Mouse (Mus musculus) granulocyte monocyte progenitor cell, adult 5-6 weeks (primary cell): ENCODE results near the gene Esx1. TPM values are rescaled to one million over a fixed set of nuclear protein-coding genes. Genes with fewer than 3 reads are reported as not detected.

Source experiments
- ATAC-seq: replicated peaks from 2 replicates; pipeline ENCODE4 v1.8.0; 2016; ENCODE audit warnings: mild to moderate bottlenecking, moderate TSS enrichment, inconsistent platforms; ENCODE audit not compliant: poor library complexity, severe bottlenecking
- total RNA-seq, 2 experiments: library from RNA; stranded (forward) in 1 of 2; stranded (reverse) in 1 of 2; fragments of 200-712, 200-1000 nt in 1 of 2; fragments of >200 nt in 1 of 2; fragmentation: Nextera tagmentation in 1 of 2; gene quantifications; 2 replicates each; pipeline ENCODE4 v1.2.3; 2014 to 2017

The Esx1 gene
- total RNA-seq (2014; fragmentation: Nextera tagmentation) (not detected in 2 replicates), total RNA-seq (2017) (not detected in 2 replicates)

DNA sequence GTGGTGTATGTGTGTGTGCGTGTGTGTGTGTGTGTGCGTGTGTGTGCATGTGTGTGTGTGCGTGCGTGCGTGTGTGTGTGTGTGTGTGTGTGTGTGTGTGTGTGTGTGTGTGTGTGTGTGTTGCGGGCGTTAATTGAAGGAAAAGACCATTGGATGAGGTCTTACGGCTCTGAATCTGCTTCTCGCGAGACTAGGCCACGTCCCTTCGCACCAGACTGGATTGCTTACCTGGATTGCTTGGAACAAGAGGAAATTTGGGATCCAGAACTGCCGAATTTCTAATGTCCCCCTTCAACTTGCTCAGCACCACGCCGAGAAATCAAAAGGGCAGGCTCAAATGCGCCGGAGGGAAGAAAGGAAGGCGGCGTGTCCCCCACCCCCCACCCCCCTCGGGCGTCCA, at the start of gene Esx1:
TSS of gene Esx1 (minus strand) at position 366 of the 400 bp plus-strand sequence.
- ATAC-seq = no peak

DNA sequence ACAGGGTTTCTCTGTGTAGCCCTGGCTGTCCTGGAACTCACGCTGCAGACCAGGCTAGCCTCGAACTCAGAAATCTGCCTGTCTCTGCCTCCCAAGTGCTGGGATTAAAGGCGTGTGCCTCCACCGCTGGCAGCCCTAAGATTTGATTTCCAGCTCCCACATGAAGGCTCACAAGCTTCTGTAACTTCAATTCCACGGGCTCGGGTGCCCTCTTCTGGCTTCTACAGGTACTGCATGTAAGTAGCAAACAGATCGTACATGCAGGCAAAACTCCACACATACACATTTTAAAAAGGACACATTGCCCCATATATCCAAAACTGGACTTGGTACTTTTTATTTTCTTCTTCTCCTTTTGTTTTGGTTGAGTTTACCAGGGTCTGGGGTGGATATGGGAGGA, 48.1 kb upstream of the Esx1 start:
- ATAC-seq = peak; percentile 42; the same call in 1 of the 2 replicates

DNA sequence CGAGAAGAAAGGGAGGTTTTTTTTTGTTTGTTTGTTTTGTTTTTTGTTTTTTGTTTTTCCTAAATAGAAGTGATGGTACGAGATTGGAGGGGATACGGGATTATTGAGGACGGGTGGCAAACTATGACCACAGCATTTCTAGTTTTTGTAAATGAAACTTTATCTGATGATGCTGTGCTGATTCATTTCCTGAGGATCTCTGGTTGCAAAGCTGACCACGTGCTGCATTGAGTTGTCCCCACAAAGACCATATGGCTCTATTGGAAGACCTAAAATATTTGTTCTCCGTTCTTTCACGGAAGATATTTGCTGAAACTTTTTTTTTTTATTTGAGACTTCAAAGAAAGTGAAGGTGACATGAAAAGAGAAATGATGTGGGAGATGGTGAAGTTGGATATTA, 45.8 kb upstream of the Esx1 start:
- ATAC-seq = no peak

DNA sequence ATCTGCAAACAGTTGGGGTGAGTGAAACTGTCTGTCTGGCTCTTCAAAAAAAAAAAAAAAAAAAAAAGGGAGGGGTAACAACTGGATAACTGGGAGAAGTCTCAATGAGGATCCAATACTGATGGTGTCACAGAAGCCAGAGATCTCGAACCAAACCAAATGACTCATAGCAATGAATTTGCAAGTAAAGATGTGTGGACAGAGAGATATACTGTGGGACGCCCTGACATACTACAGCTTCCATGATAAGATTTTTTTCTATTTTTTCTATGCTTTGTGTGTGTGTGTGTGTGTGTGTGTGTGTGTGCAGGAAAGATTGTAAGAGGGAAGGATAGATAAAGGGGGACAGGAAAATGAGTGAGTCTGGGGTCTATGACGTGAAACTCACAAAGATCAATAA, 43.7 kb upstream of the Esx1 start:
- no peak for ATAC-seq

DNA sequence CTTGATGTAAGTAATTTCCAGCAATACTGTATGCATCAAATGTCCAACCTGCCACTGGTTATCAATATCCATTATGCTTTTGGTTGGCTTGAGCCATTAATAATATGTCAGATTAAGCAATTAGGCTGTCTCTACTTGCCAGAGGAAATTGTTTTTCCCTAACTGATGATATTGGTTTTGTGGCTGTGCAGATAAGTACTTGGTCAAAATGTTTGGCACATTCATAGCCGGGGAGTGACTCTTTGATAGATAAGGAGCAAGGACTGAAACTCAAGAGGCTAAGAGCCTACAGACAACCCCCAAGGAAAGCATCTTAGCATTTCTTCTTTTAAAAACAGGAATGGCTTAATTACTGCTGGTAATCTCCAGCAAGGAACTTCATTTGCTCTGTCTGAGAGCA, 40.8 kb upstream of the Esx1 start:
- no peak for ATAC-seq

DNA sequence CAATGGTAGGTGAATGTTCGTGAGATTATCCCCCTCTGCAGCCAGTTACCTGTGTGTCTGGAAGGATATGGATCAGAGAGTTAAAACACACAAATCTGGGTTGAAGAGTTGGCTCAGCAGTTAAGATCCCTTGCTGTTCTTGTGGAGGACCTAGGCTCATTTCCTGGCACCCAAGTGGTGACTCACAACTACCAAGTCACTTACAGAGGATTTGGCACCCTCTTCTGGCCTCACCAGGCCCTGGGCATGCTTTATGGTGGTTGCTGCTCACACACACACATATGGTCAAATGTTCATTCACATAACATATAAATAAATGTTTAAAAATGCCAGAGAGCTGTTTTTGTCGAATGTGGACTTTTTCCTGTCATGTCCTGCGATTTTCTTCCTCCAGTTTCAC, 39.1 kb upstream of the Esx1 start:
- no peak for ATAC-seq

DNA sequence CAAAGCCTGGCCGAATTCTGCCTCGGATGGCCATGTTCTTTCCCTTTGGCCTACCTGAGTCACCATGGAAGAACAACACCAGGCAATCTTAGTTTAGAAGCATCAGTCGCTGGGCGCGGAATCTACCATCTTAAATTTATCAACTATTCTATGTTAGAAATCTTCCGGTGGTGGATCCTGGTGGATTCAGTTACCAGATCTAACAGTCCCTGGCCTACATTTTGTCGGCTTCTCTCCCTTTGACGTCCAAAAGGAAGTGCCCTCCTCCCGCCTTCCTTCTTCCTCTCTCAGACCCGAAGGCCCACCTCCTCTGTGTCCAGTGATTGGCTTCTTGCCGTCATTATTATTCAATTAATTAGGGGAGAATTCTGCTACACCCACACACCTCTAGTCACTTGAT, 27.2 kb upstream of the Esx1 start:
- no peak for ATAC-seq

DNA sequence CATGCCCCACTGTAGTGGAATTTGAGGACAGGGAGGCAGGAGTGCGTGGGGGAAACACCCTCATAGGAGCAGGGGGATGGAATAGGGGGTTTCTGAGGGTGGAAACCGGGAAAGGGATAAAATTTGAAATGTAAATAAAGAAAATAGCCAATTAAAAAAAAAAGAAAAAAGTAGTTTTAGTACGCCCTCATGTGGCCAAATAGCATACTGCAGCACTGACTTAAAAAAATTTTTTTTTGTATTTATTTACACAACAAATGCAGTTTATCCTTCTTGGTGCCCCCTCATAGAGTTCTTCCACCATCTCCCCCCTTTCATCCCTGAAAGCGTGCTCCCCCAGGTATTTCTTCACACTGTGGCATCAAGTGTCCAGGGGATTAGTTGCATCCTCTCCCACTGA, 22.8 kb upstream of the Esx1 start:
- ATAC-seq = no peak

DNA sequence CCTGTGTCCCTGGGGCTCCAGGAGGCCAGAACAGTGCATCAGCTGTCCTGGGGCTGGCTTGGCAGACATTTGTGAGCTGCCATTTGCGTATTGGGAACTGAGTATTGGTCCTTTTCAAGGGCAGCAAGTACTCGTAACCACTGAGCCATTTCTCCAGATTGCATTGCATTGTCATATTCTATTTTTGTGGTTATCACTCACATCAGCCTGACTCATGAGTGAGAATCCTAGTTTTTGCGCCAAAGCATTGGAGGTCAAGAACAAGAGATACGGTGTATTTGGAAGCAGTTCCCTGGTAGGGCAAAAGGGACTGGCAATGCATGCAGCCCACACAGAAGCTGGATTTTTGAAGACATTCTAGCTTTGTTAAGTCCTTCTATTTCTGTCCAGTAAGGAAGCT, 21.8 kb upstream of the Esx1 start:
- ATAC-seq = no peak

DNA sequence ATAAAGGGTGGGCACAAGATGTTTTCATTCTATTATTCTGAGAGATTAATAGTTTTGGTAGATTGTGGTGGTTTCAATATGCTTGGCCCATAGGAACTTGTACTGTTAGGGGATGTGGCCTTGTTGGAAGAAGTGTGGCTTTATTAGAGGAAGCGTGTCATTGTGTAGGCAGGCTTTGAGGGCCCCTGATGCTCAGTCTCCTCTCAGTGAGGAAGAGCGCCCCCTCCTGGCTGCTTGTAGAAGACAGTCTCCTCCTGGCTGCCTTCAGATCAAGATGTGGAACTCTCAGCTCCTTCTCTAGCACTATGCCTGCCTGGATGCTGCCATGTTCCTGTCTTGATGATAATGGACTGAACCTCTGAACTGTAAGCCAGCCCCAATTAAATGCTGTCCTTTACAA, 20.7 kb upstream of the Esx1 start:
- ATAC-seq = peak; percentile 77

DNA sequence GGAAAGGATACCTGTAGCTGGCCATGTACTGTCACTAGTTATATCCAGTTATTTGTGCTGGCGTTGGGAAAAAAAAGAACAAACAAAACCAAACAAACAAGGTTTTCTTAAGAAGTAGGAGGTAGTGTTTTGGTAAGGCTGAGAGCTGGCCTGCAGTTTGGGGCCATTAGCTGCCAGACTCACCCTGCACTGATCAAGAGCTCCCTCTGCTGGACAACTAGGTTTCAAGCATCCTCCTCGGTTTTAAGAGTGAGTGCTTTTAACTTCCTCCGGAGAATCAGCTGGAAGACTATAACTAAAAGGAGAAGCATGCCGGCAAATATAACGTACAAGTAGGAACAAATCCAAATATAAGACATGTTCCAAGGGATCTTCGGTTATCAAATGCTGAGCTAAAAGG, 19.8 kb upstream of the Esx1 start:
- ATAC-seq = peak; percentile 88

DNA sequence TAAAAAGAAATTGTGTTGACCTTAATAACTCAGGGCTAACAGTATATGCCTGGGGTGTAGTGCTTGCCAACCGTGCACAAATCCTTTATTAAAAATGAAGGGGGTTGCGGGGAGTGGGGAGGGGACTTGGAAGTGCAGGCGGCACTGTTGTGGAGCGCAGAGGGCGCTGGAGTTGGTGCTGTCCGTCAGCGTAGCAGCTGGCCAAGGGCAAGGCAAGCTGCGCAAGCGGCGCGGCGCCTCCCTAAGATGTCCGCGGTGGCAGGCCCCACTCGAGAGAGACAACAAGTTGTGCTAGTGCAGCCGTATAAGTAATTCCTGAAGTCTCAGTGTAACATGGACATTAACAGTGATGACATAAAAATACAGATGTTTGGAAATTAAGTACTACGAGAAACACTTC, 5.7 kb upstream of the Esx1 start:
- no peak for ATAC-seq

DNA sequence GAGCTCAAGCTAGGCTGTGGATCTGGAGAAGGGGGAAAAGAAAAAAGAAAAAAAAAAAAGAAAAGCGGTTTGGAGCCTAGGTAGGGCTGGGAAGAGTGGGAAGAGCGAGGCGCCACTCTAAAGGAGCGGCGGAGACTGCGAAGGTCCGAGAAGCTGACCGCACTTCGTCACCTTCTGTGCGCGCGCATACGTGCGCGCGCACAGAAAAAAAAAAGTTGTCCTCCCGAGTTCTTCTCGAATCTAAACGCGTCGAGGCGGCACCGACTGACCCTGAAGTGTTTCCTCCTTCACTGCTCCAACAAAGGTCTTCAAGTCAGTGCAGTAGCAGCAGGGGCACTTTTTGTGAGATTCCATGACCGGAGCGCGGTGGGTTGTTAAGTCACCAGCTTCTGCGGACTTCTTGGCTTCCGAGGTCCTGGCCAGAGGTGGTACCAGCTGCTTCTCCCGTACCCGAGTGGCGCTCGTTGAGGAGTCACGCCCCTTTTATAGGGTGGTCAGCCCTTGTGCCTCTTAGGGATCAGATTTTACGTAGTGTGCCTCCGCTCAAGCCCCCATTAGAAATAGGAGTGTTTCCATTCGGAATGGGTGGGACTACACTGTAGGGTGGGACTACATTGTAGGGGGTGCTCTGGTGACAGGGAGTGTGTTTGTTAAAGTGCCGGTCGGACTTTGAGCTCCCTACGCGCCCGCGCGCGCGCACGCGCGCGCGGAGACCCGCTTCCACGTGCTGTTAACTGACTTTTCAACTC, 2.0 kb downstream of the Esx1 start:
- ATAC-seq = 0 out of 2 replicates have a peak, but pooled peaks have one; percentile 20

DNA sequence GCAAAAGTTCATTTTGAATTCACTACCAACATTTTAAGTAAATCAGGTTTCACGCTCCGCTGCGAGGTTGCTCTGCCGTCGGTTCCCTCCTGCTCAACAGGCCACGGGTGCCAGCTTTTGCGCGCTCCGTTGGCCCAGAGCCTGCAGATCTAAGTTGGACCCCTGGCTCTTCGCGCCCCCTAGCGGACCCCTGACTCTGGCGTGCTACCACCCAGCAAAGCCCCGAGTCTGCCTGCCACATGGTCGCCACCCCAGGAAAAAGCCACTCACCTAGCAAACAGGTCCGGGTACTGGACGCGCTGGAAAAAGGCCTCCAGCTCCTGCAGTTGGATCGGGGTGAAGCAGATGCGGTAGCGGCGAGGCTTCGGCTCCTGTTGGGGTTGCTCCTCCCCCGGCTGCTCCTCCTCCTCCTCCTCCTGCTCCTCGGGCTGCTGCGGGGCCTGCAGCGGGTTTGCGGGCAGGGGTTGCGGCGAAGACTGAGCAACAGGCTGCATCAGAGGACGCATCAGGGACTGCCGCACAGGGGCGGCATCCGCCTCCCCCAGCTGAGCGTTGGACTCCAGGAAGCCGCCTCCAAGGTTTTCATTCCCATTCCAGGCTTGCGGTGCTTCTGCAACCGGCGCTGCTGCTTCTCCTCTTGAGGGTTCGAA, 3.7 kb downstream of the Esx1 start:
- peak; percentile 94 for ATAC-seq

DNA sequence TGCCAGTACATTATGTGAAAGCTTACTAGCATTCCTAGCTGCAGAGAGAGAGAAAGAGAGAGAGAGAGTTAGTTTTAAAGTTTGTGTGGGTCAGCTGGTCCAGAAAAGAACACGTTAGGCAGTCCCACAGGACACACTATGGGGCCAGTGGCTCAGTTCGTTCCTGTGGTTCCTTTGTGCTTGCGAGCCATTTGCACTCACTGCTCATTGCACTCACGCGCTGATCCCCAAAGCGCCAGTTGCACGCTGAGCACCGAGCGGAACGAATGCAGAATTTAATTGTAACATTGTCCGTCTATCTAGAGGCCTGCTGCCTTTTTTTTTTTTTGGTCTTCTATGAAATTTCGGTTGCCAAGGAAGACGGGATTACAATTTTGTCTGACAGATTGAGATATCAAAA, 15.4 kb downstream of the Esx1 start:
- ATAC-seq = no peak

DNA sequence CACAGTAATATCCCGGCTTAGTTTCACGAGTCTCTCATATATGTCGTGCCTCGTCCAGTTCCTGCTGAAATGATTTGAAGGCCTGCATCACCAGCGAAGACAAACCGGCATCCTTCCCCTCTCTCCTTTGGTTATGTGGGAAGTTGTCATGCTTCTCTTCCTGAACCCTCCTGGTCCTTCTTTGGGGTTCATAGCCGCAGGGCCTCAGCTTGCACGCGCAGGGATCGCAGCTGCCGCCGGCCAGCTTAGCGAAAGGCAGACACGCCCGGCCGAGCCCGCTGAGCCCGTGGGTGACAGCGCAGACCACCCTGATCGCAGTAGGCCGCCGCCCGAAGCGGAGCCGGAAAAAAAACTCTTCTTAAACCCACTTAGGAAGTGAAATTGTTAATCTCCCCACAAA, 17.4 kb downstream of the Esx1 start:
- 0 out of 2 replicates have a peak, but pooled peaks have one; percentile 31 for ATAC-seq

Other genes with a start within 250 kb of the Esx1 start
- not detected in 2 replicates for gene H2bfm, start 194.8 kb downstream of the Esx1 start, total RNA-seq (2014; fragmentation: Nextera tagmentation)
- not detected in 2 replicates for gene H2bfm, start 194.8 kb downstream of the Esx1 start, total RNA-seq (2017)
- 12.7 and 59.8 TPM in 2 replicates for gene Tmsb15b2, start 146.6 kb downstream of the Esx1 start, total RNA-seq (2014; fragmentation: Nextera tagmentation)
- 9.2 TPM in 1 of 2 replicates, not detected in the other for gene Tmsb15b2, start 146.6 kb downstream of the Esx1 start, total RNA-seq (2017)
- 10.1 TPM in 1 of 2 replicates, not detected in the other for gene Tmsb15l, start 145.2 kb downstream of the Esx1 start, total RNA-seq (2014; fragmentation: Nextera tagmentation)
- 11.4 and 28.5 TPM in 2 replicates for gene Tmsb15l, start 145.2 kb downstream of the Esx1 start, total RNA-seq (2017)
- gene Tmsb15b1, start 145.2 kb downstream of the Esx1 start, total RNA-seq (2014; fragmentation: Nextera tagmentation) = 7.3 and 16.8 TPM in 2 replicates
- 6.7 and 15.6 TPM in 2 replicates for gene Tmsb15b1, start 145.2 kb downstream of the Esx1 start, total RNA-seq (2017)
- gene Zcchc18, start 128.9 kb downstream of the Esx1 start, total RNA-seq (2014; fragmentation: Nextera tagmentation) = not detected in 2 replicates
- not detected in 2 replicates for gene Zcchc18, start 128.9 kb downstream of the Esx1 start, total RNA-seq (2017)
- gene Slc25a53, start 83.8 kb downstream of the Esx1 start, total RNA-seq (2014; fragmentation: Nextera tagmentation) = 4.9 and 16.1 TPM in 2 replicates
- 5.0 and 14.1 TPM in 2 replicates for gene Slc25a53, start 83.8 kb downstream of the Esx1 start, total RNA-seq (2017)
- 4.1 and 5.4 TPM in 2 replicates for gene Fam199x, start 72.5 kb downstream of the Esx1 start, total RNA-seq (2014; fragmentation: Nextera tagmentation)
- 12.2 and 12.8 TPM in 2 replicates for gene Fam199x, start 72.5 kb downstream of the Esx1 start, total RNA-seq (2017)